Mouse (Mus musculus) brain, embryonic 14.5 days (tissue): ENCODE measurements around the gene Enpp6. TPM values are rescaled to one million over a fixed set of nuclear protein-coding genes. Genes with fewer than 3 reads are reported as not detected.
A peak's percentile ranks its signal among the peaks of the same experiment; 100 is the strongest.

Experiments
- DNase-seq: peaks from one replicate; pipeline ENCODE4 v3.0.0-alpha.2; 2011; ENCODE audit warnings: low read depth
- CTCF ChIP-seq: fragments of 200-500 bp; IDR thresholded peaks from 2 replicates; pipeline ENCODE4 v1.5.1; 2012; ENCODE audit warnings: inconsistent platforms, mild to moderate bottlenecking, moderate library complexity, borderline replicate concordance; ENCODE audit not compliant: insufficient read depth, insufficient read length; ENCODE audit errors: extremely low read depth
- POLR2A ChIP-seq: fragments of 200-500 bp; IDR thresholded peaks from 2 replicates; pipeline ENCODE4 v1.6.1; 2012; ENCODE audit warnings: mild to moderate bottlenecking, inconsistent platforms, borderline replicate concordance; ENCODE audit not compliant: poor library complexity, insufficient read depth, insufficient read length, severe bottlenecking; ENCODE audit errors: extremely low read depth
- polyA plus RNA-seq: library from polyadenylated mRNA; depleted of rRNA; stranded (reverse); fragments of >200 nt; gene quantifications from 2 replicates; pipeline ENCODE4 v1.2.3, GENCODE M21; 2012; rRNA removed

Enpp6 gene
- polyA plus RNA-seq, 1 experiment, result 0.51 TPM

GRCm38 (mm10) chr8:47133381-47133780, 146.7 kb downstream of the Enpp6 start:
- no peak for TF ChIP-seq CTCF
- no peak for TF ChIP-seq POLR2A
- no peak for DNase-seq

- TF ChIP-seq CTCF, result no peak
- no peak for TF ChIP-seq POLR2A
- no peak for DNase-seq
Observed at GRCm38 (mm10) chr8:47134736-47135135, 148.0 kb downstream of the Enpp6 start.

DNA sequence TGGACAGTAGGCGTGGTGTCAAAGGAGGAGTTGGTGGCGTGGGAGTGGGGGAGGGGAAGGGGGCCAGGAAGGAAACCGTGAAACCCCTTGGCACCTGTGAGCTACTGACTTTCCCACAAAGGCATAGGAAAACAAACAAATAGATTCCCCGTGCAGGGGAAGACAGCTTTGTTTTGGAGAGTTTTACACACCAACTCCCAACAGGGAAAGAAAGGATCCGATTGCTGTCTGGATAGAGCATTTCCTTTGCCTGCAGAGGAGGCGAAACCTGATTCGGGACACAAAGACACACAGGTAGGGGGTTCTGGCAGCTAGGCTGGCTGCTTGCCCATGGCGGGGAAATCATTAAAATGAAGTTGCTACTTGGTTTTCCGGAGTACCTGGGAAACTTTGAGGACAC, 148.9 kb downstream of the Enpp6 start:
- TF ChIP-seq POLR2A (no peak), CTCF (no peak)
- DNase-seq, result peak; percentile 10

GRCm38 (mm10) chr8:47136047-47136446, 149.4 kb downstream of the Enpp6 start:
- no peak for TF ChIP-seq CTCF
- no peak for DNase-seq

DNA sequence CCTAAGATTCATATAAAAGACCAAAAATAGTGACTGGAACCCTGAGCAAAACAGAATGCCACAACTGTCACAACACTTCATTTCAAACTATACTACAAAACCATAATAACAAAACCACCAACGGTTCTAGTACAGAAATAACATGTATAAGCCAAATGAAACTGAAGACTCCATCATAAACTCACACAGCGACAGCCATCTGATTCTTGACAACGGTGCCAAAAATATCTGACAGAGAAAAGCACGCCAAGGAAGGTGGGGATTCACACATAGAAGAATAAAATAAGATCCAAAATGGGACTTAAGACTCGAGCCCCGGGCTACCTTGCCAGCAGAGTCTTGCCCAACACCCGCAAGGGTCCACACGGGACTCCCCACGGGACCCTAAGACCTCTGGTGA, 158.6 kb downstream of the Enpp6 start:
- TF ChIP-seq POLR2A (no peak), CTCF (no peak)
- DNase-seq, result peak; percentile 14

Other genes with a start within 250 kb of the Enpp6 start
- 6.2 and 9.7 TPM in 2 replicates for gene Irf2, start 247.2 kb upstream of the Enpp6 start, polyA plus RNA-seq